Comparison of ENCODE assay signal across 27 mouse cellular contexts in the genomic region with DNA sequence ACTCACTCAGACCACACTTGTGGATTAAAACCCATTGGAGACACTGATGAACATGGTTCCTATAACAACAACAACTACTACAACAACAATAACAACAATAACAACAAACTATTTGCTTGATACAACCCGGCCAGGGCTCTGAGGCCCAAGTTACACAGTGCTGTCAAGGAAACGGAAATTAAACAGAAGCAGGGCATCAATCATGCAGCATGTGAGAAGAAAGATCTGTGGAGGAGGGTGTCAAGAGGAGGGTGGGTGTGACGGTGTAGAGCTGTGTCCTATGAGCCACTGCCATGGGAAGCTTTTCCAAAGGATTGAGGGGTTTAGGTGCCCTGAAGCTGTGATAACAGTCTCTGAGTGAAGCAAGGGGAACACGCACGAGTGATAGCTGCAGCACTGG. TPM values are rescaled to one million over a fixed set of nuclear protein-coding genes. Genes with fewer than 3 reads are reported as not detected.
A peak's percentile ranks its signal among the peaks of the same experiment; 100 is the strongest.
DNase-seq lines count a peak whose midpoint lies in the region; ATAC-seq and TF ChIP-seq lines count a peak whose summit lies in the region.
"Had no signal": no experiment of that assay in that cellular context is flagged by ENCODE, and none has a peak within 500 bp of the region (broad histone marks: within the 10 kb centered on the region; RNA-seq: fewer than 3 reads in every experiment).

No protein-coding gene starts in this region.

- DNase-seq in embryo, embryonic 10 days (ENCODE audit: low spot score) = peak; percentile 26
- no peak for DNase-seq in embryo, embryonic 11 days
- peak; percentile 19 for DNase-seq in heart, adult 11 months
- no peak for DNase-seq in heart, postnatal 36 days
- DNase-seq in kidney, postnatal 4 days = no peak
- DNase-seq in embryo, embryonic 10.5 days (ENCODE audit: low spot score) = peak; percentile 5
- no peak for DNase-seq in gastrocnemius, adult 2 months
- DNase-seq: adrenal gland, adult 8-10 months; adrenal gland, postnatal 14 days; adrenal gland, postnatal 36 days; B cell, adult 2 months; cerebellum, adult 11-12 months; cerebellum, adult 2 months; cerebellum, adult 9-10 months; cerebellum, postnatal 10 days; cerebellum, postnatal 25 days; forebrain, postnatal 0 days had no signal

- H3K9ac ChIP-seq in kidney, embryonic 15.5 days = no peak overlapping the region
- H3K9ac ChIP-seq: embryonic facial prominence, embryonic 12.5 days; forebrain, embryonic 13.5 days; forebrain, embryonic 15.5 days; forebrain, postnatal 0 days had no signal

- H3K27me3 ChIP-seq in kidney, embryonic 15.5 days = no peaks in the 10 kb centered on the region
- H3K27me3 ChIP-seq: CH12.LX; embryonic facial prominence, embryonic 12.5 days; forebrain, embryonic 13.5 days; forebrain, embryonic 15.5 days had no signal

- ATAC-seq in kidney, embryonic 15.5 days (replicated peaks; ENCODE audit: low FRiP score) = peak; percentile 46; the same call in 1 of the 2 replicates
- ATAC-seq: activated CD4-positive, CD25-positive, alpha-beta regulatory T cell, adult 4 months; CD4-positive, CD25-positive, alpha-beta regulatory T cell, adult 4 months; forebrain, embryonic 13.5 days; forebrain, embryonic 15.5 days; forebrain, postnatal 0 days; Patski had no signal

- WGBS in kidney, embryonic 15.5 days = 36% methylated on average over 5 of the region's 5 CpGs

- H3K9me3 ChIP-seq in kidney, embryonic 15.5 days (replicated peaks) = no peaks in the 10 kb centered on the region
- H3K9me3 ChIP-seq: embryonic facial prominence, embryonic 12.5 days; forebrain, embryonic 13.5 days; forebrain, embryonic 15.5 days; G1E had no signal

- no peak overlapping the region for H3K4me2 ChIP-seq in kidney, embryonic 15.5 days
- H3K4me2 ChIP-seq: embryonic facial prominence, embryonic 12.5 days; forebrain, embryonic 13.5 days; forebrain, embryonic 15.5 days had no signal

- intact Hi-C loops in heart, postnatal 36 days (cut with DNase I) = no loop called here
- intact Hi-C loops in gastrocnemius, adult 2 months (cut with DNase I) = no loop called here

- no peaks in the 10 kb centered on the region for H3K36me3 ChIP-seq in kidney, embryonic 15.5 days
- H3K36me3 ChIP-seq: embryonic facial prominence, embryonic 12.5 days; forebrain, embryonic 15.5 days; G1E had no signal

- no peak overlapping the region for H3K27ac ChIP-seq in kidney, embryonic 15.5 days
- H3K27ac ChIP-seq in gastrocnemius, adult 2 months = no peak overlapping the region
- H3K27ac ChIP-seq: embryonic facial prominence, embryonic 12.5 days; forebrain, embryonic 13.5 days; forebrain, embryonic 15.5 days had no signal

- no peaks in the 10 kb centered on the region for H3K4me1 ChIP-seq in kidney, embryonic 15.5 days
- H3K4me1 ChIP-seq: embryonic facial prominence, embryonic 12.5 days; forebrain, embryonic 13.5 days; forebrain, embryonic 15.5 days had no signal

- H3K4me3 ChIP-seq in kidney, embryonic 15.5 days (replicated peaks) = no peak overlapping the region
- no peak overlapping the region for H3K4me3 ChIP-seq in gastrocnemius, adult 2 months
- H3K4me3 ChIP-seq: embryonic facial prominence, embryonic 12.5 days; forebrain, embryonic 13.5 days; forebrain, embryonic 15.5 days had no signal

- no peak for TF ChIP-seq CTCF in gastrocnemius, adult 2 months (IDR thresholded peaks at IDR 0.05)

RNA-seq across cellular contexts. Expression of gene Sp8, which starts 56.1 kb away (rescaled TPM):
- total RNA-seq in heart, postnatal 36 days (2021) = not detected
- polyA plus RNA-seq in kidney, embryonic 15.5 days (2015; fragmentation: Nextera tagmentation; extraction: Ambion mirVana) = not detected in 2 replicates
- not detected for total RNA-seq in gastrocnemius, adult 2 months (2021)
- total RNA-seq: adrenal gland, adult 18-20 months; adrenal gland, adult 8-10 months; adrenal gland, postnatal 14 days; adrenal gland, postnatal 36 days; CH12.LX had no signal
- polyA plus RNA-seq: activated CD4-positive, CD25-positive, alpha-beta regulatory T cell, adult 4 months; CD4-positive, CD25-positive, alpha-beta regulatory T cell, adult 4 months; G1E had no signal

Comparison
In these comparisons a context has a peak if more than half of its experiments do, and no peak if none do; other contexts are left out.
1. DNase-seq: peak in embryo, embryonic 10 days (single experiment), heart, adult 11 months (single experiment) and embryo, embryonic 10.5 days (single experiment); none in embryo, embryonic 11 days (single experiment), heart, postnatal 36 days (0 of 2), kidney, postnatal 4 days (0 of 2) and gastrocnemius, adult 2 months (single experiment).